Mouse (Mus musculus): Measurements from ENCODE around the gene Tbl1x.

GRCm38 (mm10) chrX:77663276-77663675, 152.5 kb downstream of the Tbl1x start:
- TF ChIP-seq EP300 (IDR thresholded peaks at IDR 0.05; ENCODE audit: insufficient read depth, low read depth, low read length): no peak
- no peak for TF ChIP-seq CTCF (IDR thresholded peaks at IDR 0.05)
- TF ChIP-seq POLR2A (IDR thresholded peaks at IDR 0.05; ENCODE audit: insufficient read depth, low read depth, low read length): no peak
